Mouse (Mus musculus) megakaryocyte, embryonic 14.5 days (primary cell): ENCODE results near the gene Xntrpc.

Source experiments
- FLI1 ChIP-seq: IDR thresholded peaks from 2 replicates; pipeline ENCODE4 v1.6.1; 2012; ENCODE audit warnings: low read length, inconsistent platforms, mixed read lengths
- GATA1 ChIP-seq: IDR thresholded peaks from 3 replicates; pipeline ENCODE4 v1.6.1; 2012; ENCODE audit warnings: mixed read lengths, low read length, inconsistent platforms, borderline replicate concordance

DNA sequence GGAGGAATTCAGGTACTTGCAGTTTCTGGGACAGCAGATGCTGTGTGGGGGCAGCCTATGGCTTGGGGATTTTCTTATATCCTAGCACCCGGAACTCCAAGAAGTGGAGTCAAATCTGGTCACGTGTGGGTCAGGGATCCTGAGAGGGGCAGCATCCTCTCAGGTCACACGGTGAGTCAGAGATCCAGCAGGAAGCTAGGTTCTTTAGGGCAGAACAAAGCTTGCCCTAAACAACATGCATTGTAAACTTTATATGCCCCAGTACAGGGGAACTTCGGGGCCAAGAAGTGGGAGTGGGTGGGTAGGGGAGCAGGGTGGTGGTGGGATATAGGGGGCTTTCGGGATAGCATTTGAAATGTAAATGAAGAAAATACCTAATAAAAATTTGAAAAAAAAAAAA lies 35.4 kb downstream of the Xntrpc start:
- no peak for TF ChIP-seq FLI1
- TF ChIP-seq GATA1, result no peak
